Mouse (Mus musculus): Measurements from ENCODE around the gene Ddx23.

Ddx23 gene
- long read RNA-seq, experiment 1, partial matches to known transcripts, result 3 of 9 reads
- long read RNA-seq, experiment 1, other reads (novel, unspliced or antisense), result 2 of 9 reads
- long read RNA-seq, experiment 2, transcript Ddx23-202 (2 exons, 610 nt), result major isoform, 5 of 20 reads
- long read RNA-seq, experiment 2, partial matches to known transcripts, result 10 of 20 reads
- long read RNA-seq, experiment 2, other reads (novel, unspliced or antisense), result 1 of 20 reads

DNA sequence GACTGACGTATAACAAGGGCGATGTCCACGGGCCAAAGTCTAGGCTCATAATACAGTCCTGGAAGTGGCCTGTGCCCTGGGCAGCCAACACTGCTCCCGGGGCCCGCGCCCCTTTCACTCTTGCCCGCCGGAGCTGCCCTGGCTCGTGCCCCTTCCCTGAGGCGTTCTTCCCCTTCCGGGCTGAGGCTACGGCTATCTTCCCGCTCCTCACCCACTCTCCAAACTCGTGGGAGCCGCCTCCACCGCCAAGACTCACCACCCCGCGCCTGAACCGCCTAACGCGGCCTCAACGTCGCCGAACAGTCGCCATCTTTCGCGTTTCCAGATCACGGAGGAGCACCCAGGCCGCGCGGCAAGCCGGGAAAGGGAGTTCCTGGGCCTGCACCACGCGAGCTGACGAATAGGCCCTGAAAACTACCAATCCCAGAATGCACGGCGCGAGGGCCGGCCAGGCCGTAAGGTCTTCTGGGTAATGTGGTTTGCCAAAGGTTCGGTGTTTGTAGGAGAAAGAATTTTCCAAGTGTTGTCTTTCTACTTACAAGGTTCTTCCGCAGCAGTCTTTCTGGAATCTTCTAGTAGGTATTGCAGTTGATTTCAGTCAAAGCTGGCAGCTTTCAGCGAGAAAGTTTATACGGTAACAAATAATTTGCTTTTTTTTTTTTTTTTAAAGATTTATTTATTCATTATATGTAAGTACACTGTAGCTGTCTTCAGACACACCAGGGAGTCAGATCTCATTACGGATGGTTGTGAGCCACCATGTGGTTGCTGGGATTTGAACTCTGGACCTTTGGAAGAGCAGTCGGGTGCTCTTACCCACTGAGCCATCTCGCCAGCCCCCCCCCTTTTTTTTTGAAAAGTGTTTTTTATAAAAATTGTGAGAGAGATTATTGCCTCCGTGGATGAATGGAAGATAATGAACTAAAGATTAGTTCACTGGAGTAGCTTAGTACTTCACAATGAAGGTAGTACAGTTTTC, at the start of gene Ddx23:
Gene Ddx23, minus strand, starts transcription at position 328 of the 979 bp plus-strand sequence.
- intact Hi-C loops (cut with DNase I), result loop anchor here (5.0 kb wide), 2 partner anchors 124 to 144 kb away; partner anchors contain the start of genes Ddn and Wnt1

DNA sequence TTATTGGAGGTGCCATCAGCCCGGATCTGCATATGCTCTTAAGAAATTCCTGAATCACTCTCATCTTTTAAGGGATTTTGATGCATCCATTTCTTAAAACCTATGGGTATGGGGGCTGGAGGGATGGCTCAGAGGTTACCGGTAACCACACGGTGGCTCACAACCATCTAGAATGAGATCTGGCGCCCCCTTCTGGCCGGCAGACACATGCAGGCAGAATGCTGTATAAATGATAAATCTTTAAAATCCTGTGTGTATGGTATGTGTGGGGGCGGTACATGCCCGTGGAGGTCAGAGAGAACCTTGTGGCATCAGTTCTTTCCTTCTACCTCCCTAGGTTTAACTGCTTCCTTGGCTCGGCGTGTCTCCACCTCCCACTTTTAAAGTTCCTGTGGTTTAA, 47.7 kb upstream of the Ddx23 start:
- intact Hi-C loops (cut with DNase I), result loop anchor here (5.0 kb wide), 1 partner anchor 87 kb away; no protein-coding TSS in a partner anchor

DNA sequence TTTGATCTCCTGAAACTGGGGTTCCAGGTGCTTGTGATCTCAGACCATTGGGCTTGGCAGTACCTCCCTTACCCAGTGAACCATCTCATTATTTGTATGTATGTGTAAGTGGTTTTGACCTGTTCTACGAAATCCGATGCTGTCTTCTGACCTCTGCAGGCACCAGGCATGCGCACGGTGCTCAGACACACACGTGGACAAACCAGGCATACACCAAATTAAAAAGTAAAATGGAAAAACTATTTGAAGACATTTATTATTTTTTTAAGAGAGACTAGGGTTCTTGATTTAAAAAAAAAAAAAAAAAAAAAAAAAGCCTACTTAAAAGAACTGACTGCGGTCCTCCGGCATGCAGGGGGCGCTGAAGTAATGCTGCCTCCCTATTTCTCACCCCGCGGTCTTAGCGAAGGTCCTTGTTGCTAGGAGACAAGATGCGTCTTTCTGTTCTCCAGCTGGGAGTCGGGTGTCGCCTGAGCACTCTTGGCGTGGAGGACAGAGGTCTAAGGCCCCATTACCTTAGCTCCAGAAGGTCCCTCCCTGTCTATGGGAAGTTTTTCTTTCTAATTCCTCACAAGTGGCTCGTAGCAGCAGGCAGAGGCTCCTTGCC, 45.2 kb upstream of the Ddx23 start, which contains the start of gene Ccdc65:
Gene Ccdc65, plus strand, starts transcription at position 442 of the 607 bp plus-strand sequence.
- intact Hi-C loops (cut with DNase I), result no loop called here

DNA sequence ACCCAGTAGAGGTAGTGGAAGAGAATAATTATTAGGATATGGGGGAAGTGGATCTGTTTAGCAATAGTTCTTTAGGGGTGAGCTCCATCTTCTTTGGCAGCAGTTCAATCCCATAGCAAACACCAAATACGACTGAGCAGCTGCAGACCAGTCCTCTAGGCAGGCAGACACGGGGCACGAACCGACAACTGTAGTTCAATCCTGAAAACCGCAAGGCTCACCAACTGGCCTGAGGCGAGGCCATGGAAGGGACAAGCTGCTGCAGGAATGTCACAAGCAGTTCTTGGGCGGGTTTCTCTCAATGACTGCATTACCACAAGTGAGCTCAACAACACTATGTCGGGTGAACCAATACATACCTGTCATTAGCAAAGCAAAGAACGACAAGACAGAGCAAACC, 41.6 kb upstream of the Ddx23 start:
- intact Hi-C loops (cut with DNase I), result no loop called here

DNA sequence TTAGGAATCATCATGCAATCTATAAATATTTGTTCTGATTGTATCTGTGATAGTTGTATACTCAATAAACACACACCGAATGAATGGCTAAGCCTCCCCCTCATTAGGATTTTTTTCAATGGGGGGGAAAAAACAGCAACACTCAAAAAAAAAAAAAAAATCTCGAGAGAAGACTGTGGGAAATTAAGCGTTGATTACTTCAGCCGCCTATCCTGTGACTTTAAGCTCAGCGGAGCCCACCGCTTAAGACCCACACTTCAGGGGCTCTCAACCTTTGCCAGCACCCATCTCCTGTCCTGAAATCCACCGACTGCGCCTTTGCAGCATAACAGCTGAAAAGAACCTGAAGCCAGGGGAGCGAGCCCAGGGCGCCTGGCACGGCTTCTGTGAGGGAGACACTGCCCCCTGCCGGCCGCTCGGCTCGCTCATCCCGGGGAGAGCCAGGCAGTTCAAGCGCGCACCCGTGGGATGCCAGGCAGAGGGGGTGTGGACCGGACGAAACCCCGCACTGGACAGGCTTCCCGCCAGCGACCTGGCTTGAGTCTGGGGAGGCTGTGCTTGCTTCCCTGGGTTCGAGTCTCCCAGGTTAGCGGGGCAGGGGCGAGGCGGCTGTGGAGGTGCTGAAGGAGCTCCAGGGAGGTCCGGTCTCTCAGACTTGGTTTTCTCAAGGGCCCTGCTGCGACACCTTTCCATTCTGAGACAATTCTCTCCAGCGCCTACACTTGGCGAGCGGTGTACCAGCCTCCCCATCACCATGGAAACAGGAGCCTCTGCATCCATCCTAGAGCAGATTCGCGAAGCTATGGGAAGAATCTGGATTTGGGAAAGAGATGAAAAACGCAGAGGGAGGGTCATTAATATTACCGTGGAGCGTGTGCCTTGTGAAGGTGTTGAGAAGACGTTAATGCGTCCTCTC, 36.8 kb upstream of the Ddx23 start:
- intact Hi-C loops (cut with DNase I), result loop anchor here (2.0 kb wide), 1 partner anchor 35 kb away; no protein-coding TSS in a partner anchor

DNA sequence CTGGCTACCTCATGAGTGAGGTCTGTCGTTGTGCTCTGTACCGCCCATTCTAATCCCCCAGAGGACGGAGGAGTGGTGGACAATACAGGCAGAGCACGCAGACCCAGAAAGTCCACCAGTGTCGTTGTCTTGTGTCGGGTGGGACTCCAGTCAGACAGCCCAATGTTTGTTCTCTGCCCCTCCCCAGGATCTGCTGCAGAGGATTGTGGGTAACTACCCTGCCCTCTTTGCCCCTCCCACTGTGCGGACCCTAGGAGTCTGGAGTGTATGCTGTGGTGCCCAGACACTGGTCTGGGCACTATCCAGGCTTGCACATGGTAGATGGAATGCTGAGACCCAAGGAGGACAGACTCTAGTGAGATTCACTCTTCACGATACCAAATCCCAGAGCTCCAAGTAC, 33.5 kb upstream of the Ddx23 start:
- intact Hi-C loops (cut with DNase I), result no loop called here

DNA sequence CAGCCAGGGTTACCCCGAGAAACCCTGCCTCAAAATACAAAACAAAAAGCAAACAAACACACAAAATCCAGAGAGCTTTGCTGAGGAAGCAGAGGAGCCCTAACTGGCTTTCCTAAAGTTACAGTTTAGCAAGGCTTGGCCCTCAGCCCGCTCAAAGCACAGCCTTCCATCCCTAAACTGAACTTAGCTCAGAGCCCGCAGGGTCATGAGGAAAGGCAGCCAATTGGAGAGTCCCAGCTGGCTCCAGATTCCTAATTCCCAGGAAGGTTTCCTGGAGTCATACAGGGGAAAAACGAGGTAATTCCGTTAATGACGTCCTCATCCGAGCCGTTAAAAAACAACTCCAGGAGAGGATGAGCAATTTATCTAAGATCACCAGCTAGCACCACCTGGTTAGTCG, 33.0 kb upstream of the Ddx23 start:
- intact Hi-C loops (cut with DNase I), result no loop called here

DNA sequence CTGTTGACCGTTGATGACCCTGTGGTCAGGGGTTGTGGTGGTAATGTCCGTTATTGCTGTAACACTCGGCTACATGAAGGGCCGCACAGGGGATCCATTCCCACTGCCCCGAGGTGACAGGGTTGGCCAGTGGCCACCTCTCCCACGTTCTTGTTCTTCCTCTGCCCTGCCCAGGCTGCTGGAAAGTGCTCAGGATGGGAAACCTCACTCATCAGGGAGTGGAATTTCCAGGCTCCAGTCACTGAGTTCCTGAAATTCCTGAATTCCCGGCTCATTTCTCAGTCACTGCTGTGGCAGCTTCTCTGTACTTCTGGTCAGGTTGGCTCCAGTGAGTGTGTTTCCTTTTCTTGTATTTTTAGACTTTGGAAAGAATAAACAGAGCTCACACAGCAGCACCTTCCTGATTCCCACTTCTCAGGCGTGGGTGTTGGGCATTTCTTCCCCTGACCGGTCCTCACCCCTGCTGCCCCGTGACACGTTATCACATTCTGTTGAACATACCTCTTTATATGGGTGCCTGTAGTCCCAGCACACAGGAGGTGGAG, 29.5 kb upstream of the Ddx23 start:
- intact Hi-C loops (cut with DNase I), result no loop called here

DNA sequence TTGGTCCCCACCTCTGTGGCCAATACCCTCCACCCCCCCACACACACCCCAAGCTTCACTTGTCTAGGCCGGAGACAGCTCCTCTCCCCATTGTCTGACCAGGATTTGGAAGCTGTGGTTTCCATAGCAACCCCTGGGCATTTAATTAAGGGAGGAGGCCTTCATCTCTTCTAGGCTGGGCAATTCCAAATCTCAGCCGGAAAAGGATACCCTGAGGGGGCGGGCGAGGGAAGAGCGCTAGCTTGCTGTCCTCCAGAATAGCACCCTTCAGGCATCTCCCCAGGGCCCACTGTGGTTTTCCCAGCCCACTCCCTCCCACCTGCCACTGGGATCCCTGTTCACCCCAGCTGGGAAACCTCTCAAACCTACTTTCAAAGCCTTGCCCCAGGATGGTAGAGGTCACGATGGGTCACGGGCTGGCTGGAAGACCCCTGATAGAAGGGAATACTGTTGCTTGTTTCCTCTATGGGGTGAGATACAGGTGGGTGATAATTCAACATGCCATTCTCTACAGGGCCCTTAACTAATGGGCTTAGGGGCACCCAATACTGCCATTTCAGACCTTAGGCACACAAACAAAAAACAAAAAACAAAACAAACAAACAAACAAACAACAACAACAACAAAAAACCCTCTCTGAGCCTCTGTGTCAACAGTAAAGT, 28.9 kb upstream of the Ddx23 start:
- intact Hi-C loops (cut with DNase I), result no loop called here

DNA sequence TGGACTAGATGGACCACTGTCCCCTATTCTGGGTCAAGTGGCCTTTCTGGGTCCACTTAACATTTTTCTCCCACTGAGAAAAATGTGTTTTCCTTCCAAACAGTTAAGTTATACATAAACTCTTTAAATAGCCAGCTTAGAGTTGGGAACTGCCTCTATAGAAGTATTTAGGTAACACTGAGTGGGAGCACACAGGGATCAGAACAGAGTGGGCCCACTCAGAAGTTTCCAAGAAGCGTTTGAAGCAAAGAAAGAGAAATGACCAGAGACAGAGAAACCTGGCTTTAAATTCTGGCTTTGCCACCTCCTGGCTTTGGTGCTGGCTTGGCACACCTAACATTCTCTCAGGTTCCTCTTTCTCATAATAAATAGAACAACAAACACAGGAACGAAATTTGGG, 27.0 kb upstream of the Ddx23 start:
- intact Hi-C loops (cut with DNase I), result no loop called here

DNA sequence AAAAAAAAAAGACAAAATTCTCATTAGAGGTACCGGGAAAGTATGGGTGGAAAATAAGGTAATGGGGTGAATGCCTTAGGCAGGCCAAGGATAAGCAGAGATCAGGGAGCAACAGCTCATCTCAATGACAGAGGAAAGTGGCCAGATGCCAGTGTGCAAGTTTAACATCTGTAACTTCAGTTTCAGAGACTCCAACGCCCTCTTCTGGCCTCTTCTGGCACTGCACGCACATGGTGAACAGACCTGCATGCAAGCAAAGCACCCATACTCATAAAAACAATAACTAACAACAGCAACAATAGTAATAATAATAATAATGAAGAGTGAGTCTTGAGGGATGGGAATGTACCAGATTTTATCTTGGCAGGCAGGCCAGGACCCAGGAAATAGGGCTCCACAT, 23.2 kb upstream of the Ddx23 start:
- intact Hi-C loops (cut with DNase I), result no loop called here

DNA sequence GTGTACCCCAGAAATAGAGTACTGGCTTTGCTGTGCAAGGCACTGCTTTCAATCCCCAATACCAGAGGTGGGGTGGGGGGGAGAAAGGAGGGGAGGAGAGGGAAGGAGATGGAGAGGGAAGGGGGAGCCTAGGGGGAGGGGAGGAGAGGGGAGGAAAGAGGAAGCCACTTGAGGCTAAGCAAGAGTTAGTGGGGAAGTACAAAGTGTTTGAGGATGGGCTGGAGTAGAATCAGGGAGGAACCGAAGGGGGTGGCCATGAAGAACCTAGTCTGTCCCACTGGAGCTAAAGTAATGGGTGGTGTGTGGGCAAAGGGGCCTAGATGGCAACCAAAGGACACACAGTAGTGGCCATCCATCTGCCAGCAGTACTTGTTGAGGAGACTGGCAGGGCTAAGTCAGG, 21.1 kb upstream of the Ddx23 start:
- intact Hi-C loops (cut with DNase I), result no loop called here

DNA sequence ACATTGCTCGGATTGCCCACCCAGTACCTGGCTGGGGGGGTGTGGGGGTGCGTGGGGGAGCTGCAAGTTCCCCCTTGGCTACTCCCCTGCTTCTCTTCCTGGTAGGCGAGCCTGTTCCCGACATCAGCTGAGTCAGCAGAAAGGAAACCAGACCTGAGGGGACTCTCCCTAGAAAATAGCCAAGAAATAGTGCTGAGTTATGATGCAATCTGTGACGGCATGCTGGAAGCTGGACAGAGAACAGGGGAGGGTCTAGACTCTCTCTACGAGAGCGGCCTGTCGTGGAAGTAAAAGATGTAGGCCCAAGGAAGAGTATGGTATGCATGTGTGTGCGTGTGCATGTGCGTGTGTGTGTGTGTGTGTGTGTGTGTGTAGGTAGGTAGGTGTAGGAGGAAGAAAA, 20.5 kb upstream of the Ddx23 start:
- intact Hi-C loops (cut with DNase I), result no loop called here

DNA sequence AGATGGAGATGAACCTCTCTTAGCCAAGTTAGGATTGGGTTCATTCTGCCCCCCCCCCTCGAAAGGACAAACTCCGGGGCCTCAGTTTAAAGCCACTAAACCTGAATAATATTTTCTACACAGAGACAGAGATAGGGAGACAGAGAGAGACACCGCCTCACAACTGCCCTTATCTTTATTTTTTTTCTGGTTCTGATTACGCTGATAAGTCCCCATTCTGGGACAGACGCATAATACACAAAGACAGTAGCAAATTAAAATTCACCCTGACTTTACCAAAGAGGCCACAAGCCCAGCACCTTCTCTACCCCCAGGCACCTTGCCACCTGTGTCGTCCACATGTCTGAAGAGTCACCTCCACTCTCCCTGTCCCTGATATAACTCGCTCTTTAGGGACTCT, 18.9 kb upstream of the Ddx23 start:
- intact Hi-C loops (cut with DNase I), result no loop called here

DNA sequence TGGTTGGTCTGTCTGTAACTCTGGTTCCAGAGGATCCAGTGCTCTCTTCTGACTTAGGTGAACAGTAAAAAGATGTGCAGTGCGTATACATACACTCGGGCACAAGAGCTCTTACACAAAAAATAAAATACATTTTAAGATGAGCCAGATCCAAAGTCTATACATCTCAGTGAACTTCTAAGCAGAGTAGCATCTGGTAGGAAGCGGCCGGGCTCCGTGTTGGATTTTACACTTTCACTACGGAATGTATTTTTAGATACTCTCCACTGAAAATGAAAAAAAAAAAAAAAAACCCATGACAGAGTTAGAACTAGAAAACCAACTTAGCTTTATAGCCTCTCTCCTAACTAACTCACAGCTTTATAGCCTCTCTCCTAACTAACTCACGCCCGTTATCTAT, 18.0 kb upstream of the Ddx23 start:
- intact Hi-C loops (cut with DNase I), result no loop called here

DNA sequence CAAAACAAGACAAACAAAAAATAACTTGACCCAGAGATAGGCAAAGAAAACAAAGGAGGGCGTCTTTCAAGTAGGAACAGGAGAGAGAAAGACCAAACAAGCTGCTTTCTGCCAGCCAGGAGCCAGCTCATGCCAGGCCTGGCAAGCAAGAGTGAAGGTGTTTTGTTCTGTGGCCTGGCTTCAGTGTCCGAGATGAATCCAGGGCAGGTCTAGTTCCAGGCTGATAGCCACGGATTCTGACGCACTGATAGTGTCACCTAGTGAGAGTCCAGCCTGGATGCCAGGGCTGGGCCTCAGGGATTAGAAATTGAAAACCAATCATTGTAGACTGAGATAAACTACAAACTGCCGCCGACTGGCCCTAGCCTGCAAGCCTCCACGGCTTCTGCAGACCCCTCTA, 15.3 kb upstream of the Ddx23 start:
- intact Hi-C loops (cut with DNase I), result no loop called here

DNA sequence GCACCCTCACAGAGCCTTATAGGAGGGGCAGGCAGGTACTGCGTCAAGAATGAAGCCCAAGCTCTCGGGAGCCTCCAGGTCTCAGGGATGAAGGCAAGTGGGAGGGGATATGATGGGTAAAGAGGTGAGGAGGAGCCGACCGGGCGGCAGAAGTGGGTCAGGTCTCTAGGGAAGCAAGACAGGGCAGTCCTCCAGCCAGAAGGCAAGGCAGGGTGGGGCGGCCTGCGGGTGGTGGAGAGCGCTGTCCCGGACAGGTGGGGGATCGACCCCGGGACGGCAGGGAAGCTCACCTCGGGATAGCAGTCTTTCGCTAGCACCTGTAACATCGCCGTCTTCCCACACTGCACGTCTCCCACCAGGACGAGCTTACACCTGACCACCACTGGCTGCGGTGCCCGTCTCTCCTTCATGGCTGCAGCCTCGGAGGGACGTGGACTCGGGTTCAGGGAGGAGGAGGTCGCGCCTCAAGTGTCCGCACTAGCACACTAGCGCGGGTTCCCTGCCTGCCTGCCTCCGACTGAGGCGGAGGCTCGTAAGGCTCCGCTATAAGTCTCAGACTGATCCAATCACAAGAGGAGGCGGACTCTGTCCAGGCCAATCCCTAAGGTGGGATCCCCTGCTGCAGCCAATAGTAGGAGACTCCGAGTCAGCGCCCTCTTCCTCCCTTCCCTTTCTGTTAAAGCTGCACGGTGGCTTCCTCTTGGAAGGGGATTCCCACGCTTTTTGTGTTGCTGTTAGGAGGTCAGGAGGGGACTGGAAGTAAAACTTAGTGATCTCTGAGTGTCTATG, 14.4 kb upstream of the Ddx23 start, which contains the start of gene Rnd1:
Gene Rnd1, minus strand, starts transcription at position 522 of the 789 bp plus-strand sequence.
- intact Hi-C loops (cut with DNase I), result no loop called here

DNA sequence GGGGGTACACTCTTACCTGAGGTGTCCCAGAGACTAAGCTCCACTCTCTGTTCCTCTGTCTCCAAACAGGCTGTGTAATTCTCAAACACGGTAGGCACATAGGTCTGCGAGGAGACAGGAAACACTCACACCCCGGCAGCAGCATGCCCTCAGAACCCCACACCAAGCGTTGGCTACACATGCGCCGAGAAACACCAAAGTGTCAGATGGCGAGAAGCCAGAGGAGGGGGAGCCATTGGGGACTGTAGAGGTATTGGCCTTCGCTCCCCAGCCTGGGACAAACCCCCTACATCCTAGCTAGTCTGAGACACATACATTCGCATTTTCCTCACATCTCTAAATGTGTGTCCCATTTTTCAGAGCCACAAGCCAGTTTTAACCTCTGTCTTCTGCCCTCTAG, 13.8 kb upstream of the Ddx23 start:
- intact Hi-C loops (cut with DNase I), result no loop called here

DNA sequence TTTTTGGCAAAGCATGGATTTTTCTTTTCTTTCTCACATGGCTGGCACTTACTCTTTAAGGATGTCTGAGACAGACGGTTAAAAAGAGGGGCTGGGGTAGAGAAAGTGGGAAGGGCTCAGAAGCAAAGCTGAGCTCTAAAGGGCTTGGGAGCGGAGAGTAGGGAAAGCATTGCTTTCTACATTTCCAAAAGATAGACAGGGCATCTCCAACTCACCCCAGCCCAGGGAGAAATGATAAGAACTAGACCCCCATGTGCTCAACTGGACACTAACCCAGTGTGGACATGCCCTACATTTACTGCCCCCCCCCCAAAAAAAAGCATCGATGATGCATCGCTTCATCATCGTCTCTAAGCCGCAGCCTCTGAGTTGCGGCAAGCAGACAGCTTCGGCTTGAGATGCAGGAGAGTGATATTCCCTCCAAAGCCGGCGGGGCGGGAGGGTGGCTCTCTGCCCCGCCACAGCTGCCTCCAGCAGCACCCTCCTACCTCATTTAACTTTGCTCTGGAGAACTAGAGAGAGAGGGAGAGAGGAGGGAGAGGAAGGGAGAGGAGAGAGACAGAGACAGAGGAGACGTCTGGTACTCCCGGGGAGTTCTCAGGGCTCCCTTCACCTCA, 13.0 kb upstream of the Ddx23 start:
- intact Hi-C loops (cut with DNase I), result no loop called here
